Mouse (Mus musculus): ENCODE measurements around the gene Sstr3. TPM values are rescaled to one million over a fixed set of nuclear protein-coding genes. Genes with fewer than 3 reads are reported as not detected.

The Sstr3 gene
- polyA plus RNA-seq, 1 experiment from 2014 or later = 1.0 TPM

GRCm38 (mm10) chr15:78521892-78522291 is 22.6 kb downstream of the Sstr3 start:
- no peak overlapping the region for H3K4me3 ChIP-seq
- H3K4me2 ChIP-seq (replicated peaks) = no peak overlapping the region
- H3K4me1 ChIP-seq = no peaks in the 10 kb centered on the region
- H3K27ac ChIP-seq (replicated peaks) = no peak overlapping the region
- no peak for ATAC-seq (replicated peaks)
- H3K36me3 ChIP-seq = no peaks in the 10 kb centered on the region
- WGBS = 81% methylated on average over 6 of the region's 6 CpGs
- H3K9me3 ChIP-seq = no peaks in the 10 kb centered on the region
- no peak overlapping the region for H3K9ac ChIP-seq (replicated peaks)
- no peaks in the 10 kb centered on the region for H3K27me3 ChIP-seq

- no peak overlapping the region for H3K4me3 ChIP-seq
- H3K4me2 ChIP-seq (replicated peaks) = no peak overlapping the region
- no peaks in the 10 kb centered on the region for H3K9me3 ChIP-seq
- WGBS = 75% methylated on average over 8 of the region's 8 CpGs
- no peak overlapping the region for H3K27ac ChIP-seq (replicated peaks)
- no peak for ATAC-seq (replicated peaks)
- H3K9ac ChIP-seq (replicated peaks) = no peak overlapping the region
- no peaks in the 10 kb centered on the region for H3K27me3 ChIP-seq
- no peaks in the 10 kb centered on the region for H3K4me1 ChIP-seq
- no peaks in the 10 kb centered on the region for H3K36me3 ChIP-seq
Measured at GRCm38 (mm10) chr15:78521331-78521730, 23.2 kb downstream of the Sstr3 start.

DNA sequence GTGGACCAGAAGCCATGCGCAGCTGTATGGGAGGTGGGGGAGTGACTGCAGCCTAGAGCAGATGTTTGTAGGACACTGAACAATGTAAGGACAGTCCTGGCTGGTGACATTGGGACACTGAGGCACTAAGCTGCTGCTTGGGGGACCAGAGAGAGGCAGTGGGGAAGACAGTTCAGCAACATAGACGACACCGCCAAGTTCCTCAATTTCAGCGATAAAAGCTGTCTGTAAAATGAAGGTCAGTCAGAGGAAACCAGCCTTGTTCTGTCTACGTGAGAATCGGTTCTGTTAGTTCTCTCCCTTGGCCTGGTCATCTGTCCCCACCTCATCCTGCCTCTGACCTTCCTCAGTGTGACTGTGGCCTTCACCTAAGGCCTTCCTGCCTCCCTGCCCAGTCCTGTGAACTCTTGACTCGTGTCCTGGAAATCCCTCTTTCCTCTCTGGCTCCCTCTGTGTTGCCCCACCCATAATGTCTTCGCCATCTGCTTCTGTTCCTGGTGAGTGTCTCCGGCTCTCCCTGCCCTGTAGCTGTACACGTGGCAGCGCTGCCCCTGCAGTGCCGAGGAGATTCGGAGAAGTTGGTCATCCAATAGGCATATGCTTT is 24.3 kb downstream of the Sstr3 start:
- no peak overlapping the region for H3K4me3 ChIP-seq
- H3K9ac ChIP-seq (replicated peaks) = no peak overlapping the region
- 77% methylated on average over 13 of the region's 13 CpGs for WGBS
- H3K4me1 ChIP-seq = no peaks in the 10 kb centered on the region
- no peak overlapping the region for H3K27ac ChIP-seq (replicated peaks)
- H3K9me3 ChIP-seq = no peaks in the 10 kb centered on the region
- ATAC-seq (replicated peaks) = no peak
- no peaks in the 10 kb centered on the region for H3K36me3 ChIP-seq
- H3K27me3 ChIP-seq = no peaks in the 10 kb centered on the region
- no peak overlapping the region for H3K4me2 ChIP-seq (replicated peaks)

DNA sequence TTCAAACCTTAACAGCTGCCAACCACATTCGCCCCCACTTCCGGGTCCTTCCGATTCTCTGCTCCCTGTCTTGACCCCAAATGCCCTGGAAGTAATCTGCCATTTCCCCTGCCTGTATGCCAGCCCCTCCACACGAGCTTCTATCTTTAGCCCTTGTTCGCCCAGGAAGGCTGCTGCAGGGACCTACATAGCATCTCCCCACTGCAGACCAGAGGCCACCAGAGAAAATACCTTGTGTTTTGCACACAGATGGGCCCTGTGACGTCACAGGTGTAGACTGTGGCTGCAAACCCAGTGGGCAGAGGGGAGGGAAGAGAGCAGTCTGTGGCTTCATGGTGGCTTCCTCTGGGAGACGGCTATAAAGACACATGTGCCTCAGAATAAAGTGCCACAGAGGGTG is 26.3 kb downstream of the Sstr3 start:
- 72% methylated on average over 7 of the region's 7 CpGs for WGBS
- no peak overlapping the region for H3K4me3 ChIP-seq

DNA sequence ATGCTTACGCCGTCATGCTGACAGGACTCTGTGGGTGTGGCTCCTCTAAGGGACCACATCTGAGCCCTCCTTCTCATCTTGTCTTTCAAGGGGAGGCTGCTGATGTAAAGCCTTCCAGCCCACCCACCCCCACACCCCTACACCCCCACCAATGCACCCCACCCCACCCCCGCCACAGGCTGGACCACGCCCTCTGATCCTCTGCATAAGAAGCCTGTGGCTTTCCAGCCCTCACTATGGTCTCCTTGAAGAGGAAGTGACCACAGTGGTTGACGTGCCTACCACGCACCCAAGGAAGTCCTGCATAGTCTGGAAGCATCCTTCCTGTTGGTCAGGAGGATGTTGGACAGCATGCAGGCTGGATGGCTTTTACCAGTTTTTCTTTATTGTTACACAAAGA is 28.7 kb downstream of the Sstr3 start:
- Histone ChIP-seq H3K4me1 (peaks cover 5% of the 10 kb centered on the region; the same call in 1 of the 2 replicates), H3K4me3 (no peak overlapping the region), H3K9ac (replicated peaks) (no peak overlapping the region), H3K4me2 (replicated peaks) (no peak overlapping the region), H3K9me3 (no peaks in the 10 kb centered on the region), H3K36me3 (no peaks in the 10 kb centered on the region), H3K27me3 (no peaks in the 10 kb centered on the region), H3K27ac (replicated peaks) (no peak overlapping the region)
- 89% methylated on average over 6 of the region's 6 CpGs for WGBS
- no peak for ATAC-seq (replicated peaks)

More for the DNA sequence above, 26.3 kb downstream of the Sstr3 start:
- Histone ChIP-seq H3K9me3 (no peaks in the 10 kb centered on the region), H3K27me3 (no peaks in the 10 kb centered on the region), H3K4me2 (replicated peaks) (no peak overlapping the region), H3K4me1 (peaks cover 5% of the 10 kb centered on the region; the same call in 1 of the 2 replicates), H3K27ac (replicated peaks) (no peak overlapping the region), H3K36me3 (no peaks in the 10 kb centered on the region), H3K9ac (replicated peaks) (no peak overlapping the region)
- ATAC-seq (replicated peaks) = no peak

DNA sequence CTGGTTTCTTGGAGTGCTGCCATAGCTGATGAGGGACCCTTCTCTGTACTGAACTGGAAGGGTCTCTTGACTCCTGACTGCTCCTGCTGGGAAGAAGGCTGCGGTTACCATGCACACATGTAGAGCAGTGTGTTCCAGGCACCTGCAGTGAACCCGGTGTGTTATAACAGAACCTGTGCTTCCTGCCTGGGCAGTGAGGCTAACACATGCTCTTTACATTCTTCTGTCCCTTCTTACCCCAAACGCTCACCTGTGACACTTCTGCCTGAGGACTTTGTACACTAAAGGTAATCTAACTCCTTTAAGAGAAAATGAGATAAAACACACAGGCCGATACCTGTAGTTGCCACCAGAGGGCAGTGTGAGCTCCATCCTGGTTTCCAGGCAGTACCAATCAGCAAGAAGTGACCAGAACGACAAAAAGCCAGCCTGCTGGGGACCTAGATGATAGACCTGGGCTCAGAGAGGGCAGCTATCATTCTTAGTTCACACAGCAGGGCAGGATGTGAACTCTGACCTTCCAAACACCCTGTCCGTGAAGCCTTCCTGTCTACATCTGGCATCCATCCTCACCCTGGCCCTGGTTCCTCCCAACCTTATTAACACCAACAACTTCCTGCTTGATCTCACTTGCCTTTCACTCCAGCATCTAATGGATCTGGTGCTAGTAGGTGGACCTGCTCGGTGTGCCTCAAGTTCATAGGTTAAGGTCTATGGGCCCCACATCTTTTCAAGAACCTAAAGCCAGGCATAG is 29.9 kb downstream of the Sstr3 start:
- H3K9me3 ChIP-seq = no peaks in the 10 kb centered on the region
- peaks cover 8% of the 10 kb centered on the region for H3K4me1 ChIP-seq
- no peak overlapping the region for H3K4me3 ChIP-seq
- 31% methylated on average over 7 of the region's 7 CpGs for WGBS
- no peaks in the 10 kb centered on the region for H3K36me3 ChIP-seq
- no peak overlapping the region for H3K4me2 ChIP-seq (replicated peaks)
- peak; percentile 57; the same call in 1 of the 2 replicates for ATAC-seq (replicated peaks)
- H3K27ac ChIP-seq (replicated peaks) = no peak overlapping the region; the same call in 1 of the 2 replicates
- no peaks in the 10 kb centered on the region for H3K27me3 ChIP-seq
- H3K9ac ChIP-seq (replicated peaks) = no peak overlapping the region

- Histone ChIP-seq H3K9me3 (no peaks in the 10 kb centered on the region), H3K4me3 (no peak overlapping the region), H3K27ac (replicated peaks) (no peak overlapping the region), H3K36me3 (no peaks in the 10 kb centered on the region), H3K4me1 (peaks cover 8% of the 10 kb centered on the region), H3K9ac (replicated peaks) (no peak overlapping the region), H3K4me2 (replicated peaks) (no peak overlapping the region), H3K27me3 (no peaks in the 10 kb centered on the region)
- 87% methylated on average over 14 of the region's 14 CpGs for WGBS
- ATAC-seq (replicated peaks) = no peak
Measured at GRCm38 (mm10) chr15:78513019-78513418, 31.5 kb downstream of the Sstr3 start.

- WGBS = 87% methylated on average over 7 of the region's 7 CpGs
- Histone ChIP-seq H3K27ac (replicated peaks) (no peak overlapping the region), H3K4me3 (no peak overlapping the region), H3K4me2 (replicated peaks) (no peak overlapping the region), H3K36me3 (no peaks in the 10 kb centered on the region), H3K9me3 (no peaks in the 10 kb centered on the region), H3K27me3 (no peaks in the 10 kb centered on the region), H3K9ac (replicated peaks) (no peak overlapping the region), H3K4me1 (peaks cover 8% of the 10 kb centered on the region)
- no peak for ATAC-seq (replicated peaks)
Measured at GRCm38 (mm10) chr15:78511951-78512350, 32.5 kb downstream of the Sstr3 start.

- no peak for ATAC-seq (replicated peaks)
- WGBS = 87% methylated on average over 6 of the region's 6 CpGs
- H3K9me3 ChIP-seq = no peaks in the 10 kb centered on the region
Measured at GRCm38 (mm10) chr15:78510736-78511135, 33.7 kb downstream of the Sstr3 start.

GRCm38 (mm10) chr15:78510121-78510576 is 34.3 kb downstream of the Sstr3 start:
- 68% methylated on average over 8 of the region's 8 CpGs for WGBS
- H3K9ac ChIP-seq (replicated peaks) = no peak overlapping the region
- no peaks in the 10 kb centered on the region for H3K36me3 ChIP-seq
- H3K27me3 ChIP-seq = no peaks in the 10 kb centered on the region
- H3K4me3 ChIP-seq = no peak overlapping the region
- H3K9me3 ChIP-seq = no peaks in the 10 kb centered on the region
- no peak for ATAC-seq (replicated peaks)
- peaks cover 8% of the 10 kb centered on the region for H3K4me1 ChIP-seq
- H3K27ac ChIP-seq (replicated peaks) = no peak overlapping the region
- no peak overlapping the region for H3K4me2 ChIP-seq (replicated peaks)

More at GRCm38 (mm10) chr15:78510736-78511135, 33.7 kb downstream of the Sstr3 start:
- H3K4me1 ChIP-seq = peaks cover 8% of the 10 kb centered on the region
- no peak overlapping the region for H3K27ac ChIP-seq (replicated peaks)
- H3K9ac ChIP-seq (replicated peaks) = no peak overlapping the region
- H3K27me3 ChIP-seq = no peaks in the 10 kb centered on the region
- no peaks in the 10 kb centered on the region for H3K36me3 ChIP-seq
- no peak overlapping the region for H3K4me3 ChIP-seq
- no peak overlapping the region for H3K4me2 ChIP-seq (replicated peaks)

DNA sequence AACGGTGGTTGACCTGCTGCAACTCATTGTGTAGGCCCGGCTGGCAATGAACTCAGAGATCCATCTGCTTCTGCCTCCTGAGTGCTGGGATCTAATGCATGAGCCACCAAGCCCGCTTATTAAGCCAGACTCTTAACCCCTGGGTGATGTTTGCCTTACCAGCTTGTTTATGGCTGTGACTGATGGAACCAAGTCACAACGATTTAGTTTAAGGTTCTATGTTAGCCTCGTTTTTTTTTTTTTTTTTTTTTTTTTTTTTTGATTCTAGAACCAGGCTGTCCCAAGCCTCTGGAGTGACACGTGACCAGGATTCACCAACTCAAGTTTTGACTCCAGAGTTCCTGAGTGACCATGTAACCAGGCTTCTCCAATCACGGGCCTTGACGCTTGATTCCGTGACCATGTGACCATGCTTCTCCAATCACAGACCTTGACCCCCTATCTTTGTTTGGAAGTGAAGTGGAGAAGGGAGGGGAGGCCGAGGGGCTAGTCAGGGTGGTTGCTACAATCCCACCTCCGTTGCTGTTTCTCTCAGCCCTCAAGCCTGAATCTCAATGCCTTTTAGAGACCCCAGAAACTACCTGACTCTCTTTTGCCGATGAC is 35.1 kb downstream of the Sstr3 start:
- Histone ChIP-seq H3K9ac (replicated peaks) (no peak overlapping the region), H3K9me3 (no peaks in the 10 kb centered on the region), H3K4me2 (replicated peaks) (no peak overlapping the region), H3K27me3 (no peaks in the 10 kb centered on the region), H3K27ac (replicated peaks) (no peak overlapping the region), H3K36me3 (no peaks in the 10 kb centered on the region), H3K4me1 (peaks cover 3% of the 10 kb centered on the region; the same call in 1 of the 2 replicates), H3K4me3 (no peak overlapping the region)
- ATAC-seq (replicated peaks) = no peak
- WGBS = 54% methylated on average over 12 of the region's 12 CpGs

DNA sequence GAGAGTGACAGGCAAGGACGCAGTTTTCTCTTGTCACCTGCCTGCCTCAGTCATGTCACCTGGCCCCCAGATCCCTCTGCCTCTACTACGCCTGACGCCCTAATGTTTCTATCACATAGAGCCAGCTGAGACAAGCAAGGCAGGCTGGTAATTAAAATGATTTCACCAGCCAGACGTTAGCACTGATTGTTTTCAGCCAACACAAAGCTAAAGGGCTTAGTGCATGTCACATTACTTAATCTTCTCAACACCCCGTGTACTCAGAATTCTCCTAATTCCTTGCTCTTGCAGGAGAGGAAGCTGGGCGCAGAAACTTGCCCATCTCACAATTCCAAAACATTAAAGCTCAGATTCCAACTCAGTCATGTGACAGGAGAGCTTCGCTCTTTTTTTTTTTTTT is 36.0 kb downstream of the Sstr3 start:
- H3K4me2 ChIP-seq (replicated peaks) = no peak overlapping the region
- no peak overlapping the region for H3K4me3 ChIP-seq
- H3K9me3 ChIP-seq = no peaks in the 10 kb centered on the region
- H3K9ac ChIP-seq (replicated peaks) = no peak overlapping the region
- ATAC-seq (replicated peaks) = no peak
- H3K27ac ChIP-seq (replicated peaks) = no peak overlapping the region
- H3K27me3 ChIP-seq = no peaks in the 10 kb centered on the region
- no peaks in the 10 kb centered on the region for H3K36me3 ChIP-seq
- WGBS = 46% methylated on average over 7 of the region's 7 CpGs
- H3K4me1 ChIP-seq = peaks cover 3% of the 10 kb centered on the region; the same call in 1 of the 2 replicates

All from forebrain, embryonic 15.5 days (tissue).